Mouse (Mus musculus) lung, embryonic 15.5 days (tissue): ENCODE measurements around the gene Bcl11a. TPM values are rescaled to one million over a fixed set of nuclear protein-coding genes. Genes with fewer than 3 reads are reported as not detected.

Experiments
- ATAC-seq: fragments of 200-750 bp; cut with Nextera tagmentation; 2 replicates; pipeline ENCODE4 v1.8.0; 2017; ENCODE audit warnings: moderate number of reproducible peaks, borderline replicate concordance; ENCODE audit not compliant: low FRiP score, low TSS enrichment; ENCODE audit errors: extremely low read depth
- H3K27ac ChIP-seq: fragments of 300-500 bp; sonication (generic); 2 replicates; pipeline ENCODE4 v1.5.1; 2015; ENCODE audit warnings: moderate library complexity, mild to moderate bottlenecking, inconsistent platforms
- H3K27me3 ChIP-seq: fragments of 300-500 bp; sonication (generic); 2 replicates; pipeline ENCODE4 v1.6.1; 2015; ENCODE audit warnings: inconsistent platforms
- H3K36me3 ChIP-seq: fragments of 300-500 bp; sonication (generic); 2 replicates; pipeline ENCODE4 v1.6.1; 2015; ENCODE audit warnings: inconsistent platforms
- H3K4me1 ChIP-seq: fragments of 300-500 bp; sonication (generic); 2 replicates; pipeline ENCODE4 v1.6.1; 2015; ENCODE audit warnings: inconsistent platforms
- H3K4me2 ChIP-seq: fragments of 300-500 bp; sonication (generic); 2 replicates; pipeline ENCODE4 v1.6.1; 2015; ENCODE audit warnings: inconsistent platforms, mild to moderate bottlenecking, moderate library complexity
- H3K4me3 ChIP-seq: fragments of 300-500 bp; sonication (generic); 2 replicates; pipeline ENCODE4 v1.5.1; 2015; ENCODE audit warnings: mild to moderate bottlenecking, inconsistent platforms
- H3K9ac ChIP-seq: fragments of 300-500 bp; sonication (generic); 2 replicates; pipeline ENCODE4 v1.6.1; 2015; ENCODE audit warnings: inconsistent platforms
- H3K9me3 ChIP-seq: fragments of 300-500 bp; sonication (generic); 2 replicates; pipeline ENCODE4 v1.6.1; 2016; ENCODE audit warnings: inconsistent platforms
- WGBS: fragments of 180-500 bp; shearing (Covaris S2); methylation state at CpG from one replicate; pipeline ENCODE4 v1.1.7; 2015; 5-methylcytosine and 5-hydroxymethylcytosine counted together
- polyA plus RNA-seq: library from polyadenylated mRNA; unstranded; fragments of >200 nt; fragmentation: Nextera tagmentation; extraction: Ambion mirVana; gene quantifications from 2 replicates; pipeline ENCODE4 v1.2.1, GENCODE M21; 2015

Bcl11a gene
- polyA plus RNA-seq, 1 experiment from 2014 or later: 15.4 TPM

GRCm38 (mm10) chr11:24149462-24150220 lies 71.8 kb downstream of the Bcl11a start:
- Histone ChIP-seq H3K36me3 (no peaks in the 10 kb centered on the region), H3K9me3 (no peaks in the 10 kb centered on the region), H3K4me2 (no peak overlapping the region), H3K4me1 (peaks cover 3% of the 10 kb centered on the region; the same call in 1 of the 2 replicates), H3K9ac (no peak overlapping the region), H3K27me3 (no peaks in the 10 kb centered on the region), H3K27ac (no peak overlapping the region), H3K4me3 (no peak overlapping the region)
- no peak for ATAC-seq
- 72% methylated on average over 9 of the region's 9 CpGs for WGBS

GRCm38 (mm10) chr11:24152076-24152784 lies 74.4 kb downstream of the Bcl11a start:
- Histone ChIP-seq H3K9ac (no peak overlapping the region), H3K4me3 (no peak overlapping the region), H3K27ac (no peak overlapping the region), H3K36me3 (no peaks in the 10 kb centered on the region), H3K4me1 (peaks cover 3% of the 10 kb centered on the region; the same call in 1 of the 2 replicates), H3K4me2 (no peak overlapping the region), H3K27me3 (no peaks in the 10 kb centered on the region), H3K9me3 (no peaks in the 10 kb centered on the region)
- WGBS: 91% methylated on average over 7 of the region's 7 CpGs
- ATAC-seq: no peak

- peaks cover 3% of the 10 kb centered on the region; the same call in 1 of the 2 replicates for H3K4me1 ChIP-seq
- H3K36me3 ChIP-seq: no peaks in the 10 kb centered on the region
- no peak overlapping the region for H3K27ac ChIP-seq
- no peaks in the 10 kb centered on the region for H3K27me3 ChIP-seq
- H3K9me3 ChIP-seq: no peaks in the 10 kb centered on the region
- no peak overlapping the region for H3K4me3 ChIP-seq
- WGBS: 40% methylated on average over 10 of the region's 10 CpGs
- H3K4me2 ChIP-seq: no peak overlapping the region
- ATAC-seq: peak; percentile 71; the same call in 1 of the 2 replicates
- no peak overlapping the region for H3K9ac ChIP-seq
Measured at GRCm38 (mm10) chr11:24153049-24153448, 75.2 kb downstream of the Bcl11a start.

- no peak overlapping the region for H3K27ac ChIP-seq
- H3K9ac ChIP-seq: no peak overlapping the region
- no peak overlapping the region for H3K4me2 ChIP-seq
- no peak overlapping the region for H3K4me3 ChIP-seq
- ATAC-seq: no peak
- H3K36me3 ChIP-seq: no peaks in the 10 kb centered on the region
- no peaks in the 10 kb centered on the region for H3K27me3 ChIP-seq
- WGBS: 74% methylated on average over 9 of the region's 9 CpGs
- H3K9me3 ChIP-seq: no peaks in the 10 kb centered on the region
- H3K4me1 ChIP-seq: peaks cover 13% of the 10 kb centered on the region
Measured at GRCm38 (mm10) chr11:24158026-24158425, 80.2 kb downstream of the Bcl11a start.

GRCm38 (mm10) chr11:24159656-24160055 lies 81.8 kb downstream of the Bcl11a start:
- ATAC-seq: no peak
- Histone ChIP-seq H3K4me2 (no peak overlapping the region), H3K27ac (no peak overlapping the region), H3K27me3 (no peaks in the 10 kb centered on the region), H3K4me1 (peaks cover 10% of the 10 kb centered on the region), H3K36me3 (peaks cover 13% of the 10 kb centered on the region), H3K9me3 (no peaks in the 10 kb centered on the region), H3K9ac (no peak overlapping the region), H3K4me3 (no peak overlapping the region)
- WGBS: 81% methylated on average over 2 of the region's 2 CpGs

GRCm38 (mm10) chr11:24161458-24161857 lies 83.6 kb downstream of the Bcl11a start:
- ATAC-seq: no peak
- H3K4me3 ChIP-seq: no peak overlapping the region
- peaks cover 10% of the 10 kb centered on the region for H3K4me1 ChIP-seq
- peaks cover 13% of the 10 kb centered on the region for H3K36me3 ChIP-seq
- whole genome bisulfite sequencing: 70% methylated on average over 2 of the region's 2 CpGs
- H3K4me2 ChIP-seq: no peak overlapping the region
- no peaks in the 10 kb centered on the region for H3K9me3 ChIP-seq
- peak overlapping the region; percentile 13; the same call in 1 of the 2 replicates for H3K27ac ChIP-seq
- no peaks in the 10 kb centered on the region for H3K27me3 ChIP-seq
- H3K9ac ChIP-seq: no peak overlapping the region

GRCm38 (mm10) chr11:24162056-24162455 lies 84.2 kb downstream of the Bcl11a start:
- Histone ChIP-seq H3K4me2 (no peak overlapping the region), H3K27me3 (no peaks in the 10 kb centered on the region), H3K4me1 (peaks cover 10% of the 10 kb centered on the region), H3K27ac (0 out of 2 replicates have a peak overlapping the region, but pooled peaks have one; percentile 53), H3K4me3 (no peak overlapping the region), H3K36me3 (peaks cover 13% of the 10 kb centered on the region), H3K9me3 (no peaks in the 10 kb centered on the region), H3K9ac (no peak overlapping the region)
- WGBS: 22% methylated on average over 7 of the region's 7 CpGs
- ATAC-seq: peak; percentile 77; the same call in 1 of the 2 replicates

- no peak overlapping the region for H3K9ac ChIP-seq
- 97% methylated on average over 8 of the region's 8 CpGs for WGBS
- no peak for ATAC-seq
Measured at GRCm38 (mm10) chr11:24163072-24163471, 85.2 kb downstream of the Bcl11a start.

GRCm38 (mm10) chr11:24164065-24164464 lies 86.2 kb downstream of the Bcl11a start:
- Histone ChIP-seq H3K27me3 (no peaks in the 10 kb centered on the region), H3K36me3 (peaks cover 13% of the 10 kb centered on the region), H3K4me3 (no peak overlapping the region), H3K9me3 (no peaks in the 10 kb centered on the region), H3K4me2 (no peak overlapping the region), H3K4me1 (peaks cover 10% of the 10 kb centered on the region), H3K9ac (no peak overlapping the region), H3K27ac (no peak overlapping the region)
- ATAC-seq: no peak; the same call in 1 of the 2 replicates
- WGBS: 94% methylated on average over 26 of the region's 26 CpGs

More at GRCm38 (mm10) chr11:24163072-24163471, 85.2 kb downstream of the Bcl11a start:
- Histone ChIP-seq H3K27ac (no peak overlapping the region), H3K27me3 (no peaks in the 10 kb centered on the region), H3K36me3 (peaks cover 13% of the 10 kb centered on the region), H3K4me1 (peaks cover 10% of the 10 kb centered on the region), H3K4me2 (no peak overlapping the region), H3K4me3 (no peak overlapping the region), H3K9me3 (no peaks in the 10 kb centered on the region)

- Histone ChIP-seq H3K9ac (no peak overlapping the region), H3K9me3 (no peaks in the 10 kb centered on the region), H3K27me3 (no peaks in the 10 kb centered on the region), H3K27ac (no peak overlapping the region), H3K4me2 (no peak overlapping the region), H3K4me1 (no peaks in the 10 kb centered on the region), H3K4me3 (no peak overlapping the region), H3K36me3 (no peaks in the 10 kb centered on the region)
- ATAC-seq: no peak
- 78% methylated on average over 5 of the region's 5 CpGs for WGBS
Measured at GRCm38 (mm10) chr11:24171675-24172285, 93.9 kb downstream of the Bcl11a start.

GRCm38 (mm10) chr11:24172585-24172984 lies 94.7 kb downstream of the Bcl11a start:
- Histone ChIP-seq H3K27me3 (no peaks in the 10 kb centered on the region), H3K4me3 (no peak overlapping the region), H3K4me1 (no peaks in the 10 kb centered on the region), H3K36me3 (no peaks in the 10 kb centered on the region), H3K27ac (no peak overlapping the region), H3K9ac (no peak overlapping the region), H3K9me3 (no peaks in the 10 kb centered on the region), H3K4me2 (no peak overlapping the region)
- WGBS: 89% methylated on average over 17 of the region's 17 CpGs
- ATAC-seq: no peak
